Mouse (Mus musculus) liver (tissue): ENCODE results near the gene Grid1.

Source experiments
- DNase-seq: peaks from one replicate; pipeline ENCODE4 v3.0.0-alpha.2; 2020; ENCODE audit warnings: mixed read lengths

Grid1 gene

GRCm38 (mm10) chr14:35541254-35541991, 721.5 kb downstream of the Grid1 start:
- DNase-seq, result no peak

- no peak for DNase-seq
Measured at GRCm38 (mm10) chr14:35541992-35542380, 722.1 kb downstream of the Grid1 start.

GRCm38 (mm10) chr14:35554288-35554687, 734.4 kb downstream of the Grid1 start:
- no peak for DNase-seq

- no peak for DNase-seq
Measured at GRCm38 (mm10) chr14:35561244-35561893, 741.5 kb downstream of the Grid1 start.

GRCm38 (mm10) chr14:35572991-35573502, 753.1 kb downstream of the Grid1 start:
- no peak for DNase-seq

- no peak for DNase-seq
Measured at GRCm38 (mm10) chr14:35574489-35574888, 754.6 kb downstream of the Grid1 start.

GRCm38 (mm10) chr14:35575285-35575684, 755.4 kb downstream of the Grid1 start:
- DNase-seq, result no peak

GRCm38 (mm10) chr14:35625749-35626148, 805.8 kb downstream of the Grid1 start:
- no peak for DNase-seq
